Mouse (Mus musculus) CH12.LX (cell line): Measurements from ENCODE around the gene Ddx10. TPM values are rescaled to one million over a fixed set of nuclear protein-coding genes. Genes with fewer than 3 reads are reported as not detected.

ENCODE experiments used
- DNase-seq: peaks from one replicate; pipeline ENCODE4 v3.0.0-alpha.2; 2013; ENCODE audit errors: extremely low read depth
- H3K27ac ChIP-seq: 2 replicates; pipeline ENCODE4 v1.5.1; 2012; ENCODE audit warnings: low read depth, mild to moderate bottlenecking, control low read depth, moderate library complexity; ENCODE audit not compliant: insufficient read depth
- H3K27me3 ChIP-seq: replicated peaks from 2 replicates; pipeline ENCODE3; 2012; ENCODE audit warnings: inconsistent platforms
- H3K36me3 ChIP-seq, 2 experiments: replicated peaks in 1 of 2; 2 replicates each; pipeline versions ENCODE3 to v1.6.1; 2012; ENCODE audit warnings: inconsistent platforms in 1 of 2, low read length in 1 of 2, mild to moderate bottlenecking in 1 of 2, mixed read lengths in 1 of 2, moderate library complexity in 1 of 2; ENCODE audit not compliant: control insufficient read depth in 1 of 2, insufficient read depth in 1 of 2
- H3K4me1 ChIP-seq, 2 experiments: 2 replicates each; pipeline ENCODE4 v1.6.1; 2012; ENCODE audit warnings: inconsistent platforms in 1 of 2, moderate library complexity in 1 of 2; ENCODE audit not compliant: insufficient read depth in 2 of 2, control insufficient read depth in 1 of 2
- H3K4me2 ChIP-seq: 2 replicates; pipeline ENCODE4 v1.6.1; 2012; ENCODE audit warnings: low read depth, mild to moderate bottlenecking, control low read depth; ENCODE audit not compliant: poor library complexity, insufficient read depth, severe bottlenecking
- H3K4me3 ChIP-seq, 3 experiments: fragments of 150-350 bp in 1 of 3; sonication (generic) in 1 of 3; replicated peaks in 1 of 3; 2 replicates each; pipeline versions ENCODE3 to v1.5.1; 2011 to 2012; ENCODE audit warnings: low read depth in 2 of 3, low read length in 2 of 3, mild to moderate bottlenecking in 2 of 3, moderate library complexity in 2 of 3, control low read depth in 1 of 3, improper control_type of control experiment in 1 of 3, inconsistent platforms in 1 of 3, mixed read lengths in 1 of 3; ENCODE audit not compliant: poor library complexity in 1 of 3
- H3K79me2 ChIP-seq: replicated peaks from 2 replicates; pipeline ENCODE4 v1.6.1; 2012; ENCODE audit warnings: mild to moderate bottlenecking, moderate library complexity; ENCODE audit not compliant: control insufficient read depth, poor library complexity, insufficient read depth, severe bottlenecking; ENCODE audit errors: extremely low read depth
- H3K9ac ChIP-seq: 2 replicates; pipeline ENCODE4 v1.6.1; 2012; ENCODE audit warnings: low read depth, mild to moderate bottlenecking, control low read depth, moderate library complexity; ENCODE audit not compliant: insufficient read depth
- H3K9me3 ChIP-seq: replicated peaks from 2 replicates; pipeline ENCODE3; 2012; ENCODE audit warnings: low read length, inconsistent platforms, mixed read lengths
- BHLHE40 ChIP-seq: IDR thresholded peaks from 2 replicates; pipeline ENCODE4 v1.6.1; 2011; ENCODE audit warnings: mild to moderate bottlenecking, low read depth, low read length, improper control_type of control experiment
- CHD1 ChIP-seq: IDR thresholded peaks from 2 replicates; pipeline ENCODE4 v1.6.1; 2012; ENCODE audit warnings: low read depth, low read length, improper control_type of control experiment, inconsistent platforms
- CHD2 ChIP-seq: IDR thresholded peaks from 2 replicates; pipeline ENCODE4 v1.6.1; 2011; ENCODE audit warnings: low read length, improper control_type of control experiment
- CTCF ChIP-seq, 2 experiments: IDR thresholded peaks in 1 of 2; conservative IDR thresholded peaks in 1 of 2; 2 replicates each; pipeline ENCODE4 v1.5.1; 2011 to 2012; ENCODE audit warnings: low read depth in 2 of 2, low read length in 2 of 2, improper control_type of control experiment in 1 of 2, inconsistent platforms in 1 of 2, mild to moderate bottlenecking in 1 of 2, moderate library complexity in 1 of 2
- E2F4 ChIP-seq: IDR thresholded peaks from 2 replicates; pipeline ENCODE4 v1.6.1; 2011; ENCODE audit warnings: low read depth, low read length, improper control_type of control experiment; ENCODE audit not compliant: insufficient replicate concordance
- JUN ChIP-seq: IDR thresholded peaks from 2 replicates; pipeline ENCODE4 v1.6.1; 2011; ENCODE audit warnings: low read depth, mild to moderate bottlenecking, low read length, improper control_type of control experiment, moderate library complexity; ENCODE audit not compliant: insufficient read depth
- MAFK ChIP-seq: IDR thresholded peaks from 2 replicates; pipeline ENCODE4 v1.6.1; 2011; ENCODE audit warnings: low read length, improper control_type of control experiment; ENCODE audit not compliant: insufficient replicate concordance
- MEF2A ChIP-seq: IDR thresholded peaks from 2 replicates; pipeline ENCODE4 v1.6.1; 2014; ENCODE audit warnings: low read depth, mild to moderate bottlenecking, inconsistent platforms, low read length, improper control_type of control experiment, borderline replicate concordance
- MYC ChIP-seq: IDR thresholded peaks from 2 replicates; pipeline ENCODE4 v1.6.1; 2011; ENCODE audit warnings: low read depth, mild to moderate bottlenecking, improper control_type of control experiment, low read length
- POLR2AphosphoS2 ChIP-seq: IDR thresholded peaks from 2 replicates; pipeline ENCODE4 v1.6.1; 2011; ENCODE audit warnings: low read depth, low read length, improper control_type of control experiment
- RAD21 ChIP-seq: IDR thresholded peaks from 2 replicates; pipeline ENCODE4 v1.6.1; 2011; ENCODE audit warnings: low read depth, mild to moderate bottlenecking, low read length, improper control_type of control experiment, moderate library complexity
- SMC3 ChIP-seq: IDR thresholded peaks from 2 replicates; pipeline ENCODE4 v1.6.1; 2011; ENCODE audit warnings: low read depth, low read length, improper control_type of control experiment
- TCF12 ChIP-seq: IDR thresholded peaks from 2 replicates; pipeline ENCODE4 v1.6.1; 2014; ENCODE audit warnings: low read depth, mild to moderate bottlenecking, inconsistent platforms, low read length, improper control_type of control experiment
- UBTF ChIP-seq: IDR thresholded peaks from 2 replicates; pipeline ENCODE4 v1.6.1; 2012; ENCODE audit warnings: low read depth, mild to moderate bottlenecking, inconsistent platforms, low read length, improper control_type of control experiment, moderate library complexity
- USF2 ChIP-seq: conservative IDR thresholded peaks from 2 replicates; pipeline ENCODE4 v1.6.1; 2011; ENCODE audit warnings: low read depth, low read length, improper control_type of control experiment
- ZNF384 ChIP-seq: IDR thresholded peaks from 2 replicates; pipeline ENCODE4 v1.6.1; 2012; ENCODE audit warnings: low read depth, low read length, improper control_type of control experiment, inconsistent platforms
- dilution Hi-C: fragments of 300-500 bp; cut with MboI; formaldehyde crosslinking; loops from 2 replicates; pipeline ENCODE4 v1.14.3; 2020; ENCODE audit warnings: low sequenced_read_pairs; ENCODE audit not compliant: extremely low pct_unique_long_range_greater_than_20kb, extremely low pct_ligation_motif_present
- in situ Hi-C: fragments of 300-500 bp; cut with MboI; formaldehyde crosslinking; loops from 3 replicates; pipeline ENCODE4 v1.14.3; 2019; ENCODE audit warnings: low sequenced_read_pairs, low pct_ligation_motif_present, low pct_unique_long_range_greater_than_20kb, mixed read lengths
- polyA plus RNA-seq: library from polyadenylated mRNA; unstranded; fragments of >175 nt; gene quantifications from 2 replicates; pipeline ENCODE4 v1.2.1, GENCODE M21; 2012; ENCODE audit warnings: low read depth; ENCODE audit not compliant: insufficient read length
- total RNA-seq, 2 experiments: library from RNA; depleted of rRNA; stranded (reverse); fragments of 300-350 nt in 1 of 2; fragments of >200 nt in 1 of 2; gene quantifications; 2 replicates each; pipeline ENCODE4 v1.2.3; 2012 to 2014

Gene Ddx10
- total and polyA plus RNA-seq, 3 experiments: 23.4 to 64.2 (median 36.1) TPM

DNA sequence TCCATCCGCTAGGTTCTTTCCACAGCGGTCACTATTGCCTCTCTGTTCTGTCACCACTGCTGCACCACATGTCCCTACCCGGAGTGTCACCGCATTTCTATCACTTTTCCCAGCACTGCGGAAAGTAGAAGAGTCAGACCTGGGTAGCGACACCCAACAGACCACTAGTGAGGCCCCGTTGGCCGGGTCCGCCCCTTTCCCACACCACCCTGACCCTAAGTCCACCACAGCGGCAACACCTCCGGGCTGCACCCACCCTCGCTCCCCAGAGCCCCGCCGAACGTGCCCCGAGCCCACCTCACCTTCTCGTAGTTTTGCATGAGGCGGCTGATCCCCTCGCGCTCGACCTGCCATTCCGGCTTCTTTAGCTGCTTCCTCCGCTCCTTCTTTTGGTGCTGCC lies 337 bp downstream of the Ddx10 start:
- peak; percentile 13 for DNase-seq
- peaks cover 18% of the 10 kb centered on the region for H3K79me2 ChIP-seq
- H3K4me2 ChIP-seq: peak overlapping the region; percentile 62
- in situ Hi-C loops (loop anchor here (5.0 kb wide), 1 partner anchor 150 kb away; no protein-coding TSS in a partner anchor), dilution Hi-C loops (no loop called here)
- peak overlapping the region; percentile 68 for H3K9ac ChIP-seq
- H3K4me1 ChIP-seq: peaks cover 10 to 19% of the 10 kb centered on the region in 2 experiments
- no peak for TF ChIP-seq SMC3
- no peak for TF ChIP-seq BHLHE40
- no peak for TF ChIP-seq CHD1
- H3K36me3 ChIP-seq: peaks cover 0 to 13% of the 10 kb centered on the region in 2 experiments
- H3K4me3 ChIP-seq: peak overlapping the region; percentile 90 to 96 (median 94)
- no peak overlapping the region for H3K27ac ChIP-seq
- no peaks in the 10 kb centered on the region for H3K9me3 ChIP-seq
- H3K27me3 ChIP-seq: no peaks in the 10 kb centered on the region

DNA sequence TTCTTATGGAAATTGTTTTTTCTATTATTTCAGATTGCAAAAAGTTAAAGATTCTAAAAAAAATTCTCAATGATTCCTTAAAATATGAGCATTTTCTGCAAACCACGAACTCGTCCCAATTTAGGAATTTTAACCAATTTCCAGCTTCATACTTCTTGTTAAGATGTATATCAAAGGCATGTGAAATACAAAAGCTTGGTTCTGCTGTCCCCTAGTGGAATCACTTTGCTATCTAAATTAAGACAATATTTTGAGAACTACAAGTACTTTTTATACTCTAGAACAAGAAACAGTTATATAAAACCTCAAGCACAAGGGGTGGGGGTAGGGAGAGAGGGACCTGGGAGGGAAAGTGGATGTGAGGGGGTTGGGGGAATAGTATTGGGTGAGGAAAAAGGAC lies 29.7 kb downstream of the Ddx10 start:
- dilution Hi-C loops: no loop called here
- Histone ChIP-seq H3K27me3 (no peaks in the 10 kb centered on the region), H3K27ac (no peak overlapping the region), H3K4me3 (no peak overlapping the region), H3K9me3 (no peaks in the 10 kb centered on the region), H3K79me2 (no peaks in the 10 kb centered on the region), H3K4me1 (no peaks in the 10 kb centered on the region), H3K4me2 (no peak overlapping the region), H3K9ac (no peak overlapping the region), H3K36me3 (peaks cover 2 to 29% of the 10 kb centered on the region in 2 experiments)
- in situ Hi-C loops: no loop called here
- DNase-seq: no peak
- TF ChIP-seq RAD21 (peak; percentile 46), CTCF (conservative IDR thresholded peaks at IDR 0.05 in 1 of 2, IDR thresholded peaks at IDR 0.05 in 1 of 2; ENCODE audit: low read depth in 2 of 2, low read length in 2 of 2) (peak in 1 of 2 experiments; percentile 28; a peak in 1 of 4 replicates), JUN (no peak)

GRCm38 (mm10) chr9:53208283-53208682 lies 39.6 kb downstream of the Ddx10 start:
- Histone ChIP-seq H3K9ac (no peak overlapping the region), H3K9me3 (no peaks in the 10 kb centered on the region), H3K27ac (no peak overlapping the region)
- dilution Hi-C loops: no loop called here
- no peak for TF ChIP-seq USF2
- TF ChIP-seq, all 38 proteins: peak for 0
- DNase-seq: no peak
- H3K36me3 ChIP-seq: peaks cover 4 to 33% of the 10 kb centered on the region in 2 experiments
- no peaks in the 10 kb centered on the region for H3K79me2 ChIP-seq
- in situ Hi-C loops: no loop called here
- H3K4me1 ChIP-seq: no peaks in the 10 kb centered on the region
- H3K4me2 ChIP-seq: no peak overlapping the region
- no peak overlapping the region for H3K4me3 ChIP-seq
- no peaks in the 10 kb centered on the region for H3K27me3 ChIP-seq

GRCm38 (mm10) chr9:53174590-53174989 lies 73.3 kb downstream of the Ddx10 start:
- H3K4me3 ChIP-seq: no peak overlapping the region
- DNase-seq: no peak
- no peak overlapping the region for H3K27ac ChIP-seq
- no peak overlapping the region for H3K4me2 ChIP-seq
- in situ Hi-C loops: no loop called here
- H3K79me2 ChIP-seq: no peaks in the 10 kb centered on the region
- no peaks in the 10 kb centered on the region for H3K27me3 ChIP-seq
- H3K9me3 ChIP-seq: no peaks in the 10 kb centered on the region
- no peak overlapping the region for H3K9ac ChIP-seq
- no peaks in the 10 kb centered on the region for H3K4me1 ChIP-seq
- no peak for TF ChIP-seq E2F4
- no peak for TF ChIP-seq MAFK
- TF ChIP-seq UBTF: no peak
- TF ChIP-seq MEF2A: no peak
- no peak for TF ChIP-seq MYC
- TF ChIP-seq POLR2AphosphoS2: no peak
- TF ChIP-seq ZNF384: no peak
- TF ChIP-seq TCF12: no peak
- no peak for TF ChIP-seq BHLHE40
- TF ChIP-seq CHD2: no peak
- TF ChIP-seq USF2: no peak
- TF ChIP-seq CTCF (conservative IDR thresholded peaks at IDR 0.05 in 1 of 2, IDR thresholded peaks at IDR 0.05 in 1 of 2; ENCODE audit: low read depth in 2 of 2, low read length in 2 of 2): no peak
- TF ChIP-seq, all 38 proteins: peak for 0
- peaks cover 0 to 10% of the 10 kb centered on the region in 2 experiments for H3K36me3 ChIP-seq
- dilution Hi-C loops: no loop called here
